Mouse (Mus musculus) CH12.LX (cell line): ENCODE measurements around the gene Ttl.

Experiments
- CHD2 ChIP-seq: IDR thresholded peaks from 2 replicates; pipeline ENCODE4 v1.6.1; 2011; ENCODE audit warnings: low read length, improper control_type of control experiment
- CTCF ChIP-seq, 2 experiments: IDR thresholded peaks in 1 of 2; conservative IDR thresholded peaks in 1 of 2; 2 replicates each; pipeline ENCODE4 v1.5.1; 2011 to 2012; ENCODE audit warnings: low read depth in 2 of 2, low read length in 2 of 2, improper control_type of control experiment in 1 of 2, inconsistent platforms in 1 of 2, mild to moderate bottlenecking in 1 of 2, moderate library complexity in 1 of 2
- EP300 ChIP-seq: IDR thresholded peaks from 2 replicates; pipeline ENCODE4 v1.6.1; 2011; ENCODE audit warnings: low read length, improper control_type of control experiment
- ETS1 ChIP-seq: conservative IDR thresholded peaks from 2 replicates; pipeline ENCODE4 v1.6.1; 2012; ENCODE audit warnings: low read depth, mild to moderate bottlenecking, inconsistent platforms, low read length, improper control_type of control experiment, moderate library complexity
- JUND ChIP-seq: conservative IDR thresholded peaks from 2 replicates; pipeline ENCODE4 v1.6.1; 2011; ENCODE audit warnings: low read depth, low read length, improper control_type of control experiment
- MAX ChIP-seq: IDR thresholded peaks from 2 replicates; pipeline ENCODE4 v1.6.1; 2011; ENCODE audit warnings: low read length, improper control_type of control experiment
- MXI1 ChIP-seq: IDR thresholded peaks from 2 replicates; pipeline ENCODE4 v1.6.1; 2011; ENCODE audit warnings: mild to moderate bottlenecking, low read depth, low read length, improper control_type of control experiment
- POLR2A ChIP-seq: IDR thresholded peaks from 2 replicates; pipeline ENCODE4 v1.6.1; 2011; ENCODE audit warnings: low read depth, mild to moderate bottlenecking, improper control_type of control experiment, low read length
- TCF12 ChIP-seq: IDR thresholded peaks from 2 replicates; pipeline ENCODE4 v1.6.1; 2014; ENCODE audit warnings: low read depth, mild to moderate bottlenecking, inconsistent platforms, low read length, improper control_type of control experiment
- ZC3H11A ChIP-seq: IDR thresholded peaks from 2 replicates; pipeline ENCODE4 v1.6.1; 2012; ENCODE audit warnings: low read depth, mild to moderate bottlenecking, inconsistent platforms, low read length, improper control_type of control experiment

- TF ChIP-seq POLR2A (no peak), JUND (no peak), CTCF (conservative IDR thresholded peaks at IDR 0.05 in 1 of 2, IDR thresholded peaks at IDR 0.05 in 1 of 2; ENCODE audit: low read depth in 2 of 2, low read length in 2 of 2) (no peak), TCF12 (no peak), ZC3H11A (no peak), EP300 (no peak), MAX (no peak), CHD2 (no peak), ETS1 (no peak), MXI1 (no peak)
Measured at GRCm38 (mm10) chr2:129133006-129133805, 67.5 kb downstream of the Ttl start.
